Mouse (Mus musculus): Measurements from ENCODE around the gene Gm20532.

The Gm20532 gene

GRCm38 (mm10) chr2:26627921-26628739 is 41.7 kb downstream of the Gm20532 start, which contains the start of gene Fam69b:
TSS of gene Fam69b (plus strand) at chr2:26628457.
- DNase-seq = peak; percentile 82

- peak; percentile 22 for DNase-seq
These were observed 42.5 kb downstream of the Gm20532 start for GRCm38 (mm10) chr2:26628792-26629437.

- DNase-seq = no peak
These were observed 46.3 kb downstream of the Gm20532 start for GRCm38 (mm10) chr2:26632541-26633395.

- DNase-seq = no peak
These were observed 47.6 kb downstream of the Gm20532 start for GRCm38 (mm10) chr2:26633953-26634530.

- peak; percentile 38 for DNase-seq
These were observed 48.4 kb downstream of the Gm20532 start for GRCm38 (mm10) chr2:26634629-26635488.

GRCm38 (mm10) chr2:26635489-26636324 is 49.3 kb downstream of the Gm20532 start:
- no peak for DNase-seq

GRCm38 (mm10) chr2:26636325-26636635 is 49.8 kb downstream of the Gm20532 start:
- no peak for DNase-seq

- DNase-seq = no peak
These were observed 51.0 kb downstream of the Gm20532 start for GRCm38 (mm10) chr2:26637316-26637932.

GRCm38 (mm10) chr2:26638039-26638438 is 51.6 kb downstream of the Gm20532 start:
- no peak for DNase-seq

- no peak for DNase-seq
These were observed 52.1 kb downstream of the Gm20532 start for GRCm38 (mm10) chr2:26638572-26638971.

- DNase-seq = peak; percentile 67
These were observed 52.6 kb downstream of the Gm20532 start for GRCm38 (mm10) chr2:26639083-26639482.

GRCm38 (mm10) chr2:26639838-26640830 is 53.7 kb downstream of the Gm20532 start:
- DNase-seq = peak; percentile 98

GRCm38 (mm10) chr2:26641006-26641647 is 54.7 kb downstream of the Gm20532 start:
- DNase-seq = no peak

- peak; percentile 62 for DNase-seq
These were observed 57.5 kb downstream of the Gm20532 start for GRCm38 (mm10) chr2:26643942-26644341.

- peak; percentile 89 for DNase-seq
These were observed 60.3 kb downstream of the Gm20532 start for GRCm38 (mm10) chr2:26646643-26647293.

GRCm38 (mm10) chr2:26654687-26655086 is 68.2 kb downstream of the Gm20532 start:
- DNase-seq = no peak

GRCm38 (mm10) chr2:26657426-26657825 is 71.0 kb downstream of the Gm20532 start:
- DNase-seq = no peak

- peak; percentile 42 for DNase-seq
These were observed 74.8 kb downstream of the Gm20532 start for GRCm38 (mm10) chr2:26661143-26661752.
